Mouse (Mus musculus) midbrain, embryonic 10.5 days (tissue): ENCODE results near the gene Adgre5. TPM values are rescaled to one million over a fixed set of nuclear protein-coding genes. Genes with fewer than 3 reads are reported as not detected.

Experiments used
- DNase-seq: peaks from one replicate; pipeline ENCODE4 v3.0.0-alpha.2; 2017; ENCODE audit warnings: low spot score
- H3K27ac ChIP-seq: fragments of 300-500 bp; sonication (generic); replicated peaks from 2 replicates; pipeline ENCODE4 v1.5.1; 2016; ENCODE audit warnings: mild to moderate bottlenecking
- H3K27me3 ChIP-seq: fragments of 300-500 bp; sonication (generic); 2 replicates; pipeline ENCODE4 v1.6.1; 2016; ENCODE audit warnings: low read depth, mild to moderate bottlenecking; ENCODE audit not compliant: poor library complexity, severe bottlenecking
- H3K36me3 ChIP-seq: fragments of 300-500 bp; sonication (generic); 2 replicates; pipeline ENCODE4 v1.6.1; 2016; ENCODE audit warnings: mild to moderate bottlenecking, moderate library complexity
- H3K4me1 ChIP-seq: fragments of 300-500 bp; sonication (generic); 2 replicates; pipeline ENCODE4 v1.6.1; 2016
- H3K4me3 ChIP-seq: fragments of 300-500 bp; sonication (generic); 2 replicates; pipeline ENCODE4 v1.5.1; 2016; ENCODE audit warnings: mild to moderate bottlenecking, moderate library complexity
- H3K9me3 ChIP-seq: fragments of 300-500 bp; sonication (generic); replicated peaks from 2 replicates; pipeline ENCODE4 v1.6.1; 2016; ENCODE audit warnings: mild to moderate bottlenecking
- WGBS: fragments of 180-500 bp; shearing (Covaris S2); methylation state at CpG from one replicate; pipeline ENCODE4 v1.1.7; 2016; 5-methylcytosine and 5-hydroxymethylcytosine counted together
- polyA plus RNA-seq: library from polyadenylated mRNA; unstranded; fragments of >200 nt; fragmentation: Nextera tagmentation; extraction: Ambion mirVana; gene quantifications from 2 replicates; pipeline ENCODE4 v1.2.1, GENCODE M21; 2016

Adgre5 gene
- polyA plus RNA-seq, 1 experiment from 2014 or later, result 8.0 TPM

- H3K27me3 ChIP-seq, result peaks cover 55% of the 10 kb centered on the region
- WGBS, result 3% methylated on average over 28 of the region's 28 CpGs
- peak overlapping the region; percentile 62 for H3K27ac ChIP-seq
These were observed 6.7 kb upstream of the Adgre5 start for GRCm38 (mm10) chr8:83747661-83748346.

GRCm38 (mm10) chr8:83744070-83744469 lies 2.9 kb upstream of the Adgre5 start:
- 80% methylated on average over 4 of the region's 4 CpGs for WGBS
- Histone ChIP-seq H3K27me3 (peaks cover 87% of the 10 kb centered on the region), H3K4me1 (peaks cover 41% of the 10 kb centered on the region), H3K36me3 (no peaks in the 10 kb centered on the region), H3K9me3 (no peaks in the 10 kb centered on the region), H3K27ac (no peak overlapping the region), H3K4me3 (no peak overlapping the region)
- no peak for DNase-seq

More at GRCm38 (mm10) chr8:83747661-83748346, 6.7 kb upstream of the Adgre5 start:
- H3K9me3 ChIP-seq, result no peaks in the 10 kb centered on the region
- no peaks in the 10 kb centered on the region for H3K36me3 ChIP-seq
- DNase-seq, result peak; percentile 65
- H3K4me1 ChIP-seq, result peaks cover 36% of the 10 kb centered on the region
- peak overlapping the region; percentile 49 for H3K4me3 ChIP-seq

- H3K9me3 ChIP-seq, result no peaks in the 10 kb centered on the region
- H3K36me3 ChIP-seq, result no peaks in the 10 kb centered on the region
- no peak overlapping the region for H3K27ac ChIP-seq
- no peak for DNase-seq
- peaks cover 33% of the 10 kb centered on the region for H3K4me1 ChIP-seq
- H3K27me3 ChIP-seq, result peaks cover 78% of the 10 kb centered on the region
- 93% methylated on average over 6 of the region's 6 CpGs for WGBS
- H3K4me3 ChIP-seq, result no peak overlapping the region
These were observed 1.8 kb upstream of the Adgre5 start for GRCm38 (mm10) chr8:83742968-83743367.

DNA sequence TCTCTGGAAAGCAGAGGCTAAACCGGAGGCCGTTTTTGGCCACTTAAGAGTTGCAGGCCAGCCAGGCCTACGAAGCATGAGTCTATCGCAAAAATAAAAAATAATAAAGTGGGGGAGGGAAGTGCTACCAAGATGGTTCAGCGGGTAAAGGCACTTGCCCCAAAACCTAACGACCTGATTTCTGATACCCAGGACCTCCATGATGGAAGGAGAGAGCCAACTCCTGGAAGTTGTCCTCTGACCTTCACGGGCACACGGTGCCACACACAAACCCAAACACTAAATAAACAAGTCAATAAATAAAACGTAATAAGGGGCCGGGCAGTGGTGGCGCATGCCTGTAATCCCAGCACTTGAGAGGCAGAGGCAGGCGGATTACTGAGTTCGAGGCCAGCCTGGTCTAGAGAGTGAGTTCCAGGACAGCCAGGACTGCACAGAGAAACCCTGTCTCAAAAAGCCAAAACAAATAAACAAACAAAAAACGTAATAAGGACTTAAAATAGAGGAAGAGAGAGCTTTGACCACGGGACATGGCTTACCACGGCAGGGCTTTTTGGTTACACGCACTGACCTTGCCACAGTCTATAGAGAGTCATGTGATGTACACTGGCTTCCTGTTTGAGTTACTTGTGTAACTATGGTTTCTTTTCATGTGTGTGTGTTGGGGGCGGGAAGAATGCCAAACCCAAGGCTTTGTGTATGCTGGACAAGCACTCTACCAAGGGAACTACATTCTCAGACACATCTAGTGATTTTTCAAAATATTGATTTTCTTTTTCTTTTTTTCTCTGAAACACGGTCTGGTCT lies 926 bp upstream of the Adgre5 start:
- no peak overlapping the region for H3K27ac ChIP-seq
- H3K27me3 ChIP-seq, result peaks cover 71% of the 10 kb centered on the region
- 74% methylated on average over 19 of the region's 19 CpGs for WGBS
- no peak for DNase-seq
- H3K4me1 ChIP-seq, result peaks cover 29% of the 10 kb centered on the region
- H3K9me3 ChIP-seq, result peaks cover 4% of the 10 kb centered on the region; the same call in 1 of the 2 replicates
- no peaks in the 10 kb centered on the region for H3K36me3 ChIP-seq
- peak overlapping the region; percentile 58 for H3K4me3 ChIP-seq

- 15% methylated on average over 3 of the region's 3 CpGs for WGBS
- peak overlapping the region; percentile 74 for H3K27ac ChIP-seq
- H3K4me1 ChIP-seq, result peaks cover 29% of the 10 kb centered on the region
- peaks cover 57% of the 10 kb centered on the region for H3K27me3 ChIP-seq
- no peak for DNase-seq
- H3K36me3 ChIP-seq, result no peaks in the 10 kb centered on the region
- H3K4me3 ChIP-seq, result peak overlapping the region; percentile 58
- H3K9me3 ChIP-seq, result peaks cover 7% of the 10 kb centered on the region; the same call in 1 of the 2 replicates
These were observed 545 bp downstream of the Adgre5 start for GRCm38 (mm10) chr8:83740586-83740975.

DNA sequence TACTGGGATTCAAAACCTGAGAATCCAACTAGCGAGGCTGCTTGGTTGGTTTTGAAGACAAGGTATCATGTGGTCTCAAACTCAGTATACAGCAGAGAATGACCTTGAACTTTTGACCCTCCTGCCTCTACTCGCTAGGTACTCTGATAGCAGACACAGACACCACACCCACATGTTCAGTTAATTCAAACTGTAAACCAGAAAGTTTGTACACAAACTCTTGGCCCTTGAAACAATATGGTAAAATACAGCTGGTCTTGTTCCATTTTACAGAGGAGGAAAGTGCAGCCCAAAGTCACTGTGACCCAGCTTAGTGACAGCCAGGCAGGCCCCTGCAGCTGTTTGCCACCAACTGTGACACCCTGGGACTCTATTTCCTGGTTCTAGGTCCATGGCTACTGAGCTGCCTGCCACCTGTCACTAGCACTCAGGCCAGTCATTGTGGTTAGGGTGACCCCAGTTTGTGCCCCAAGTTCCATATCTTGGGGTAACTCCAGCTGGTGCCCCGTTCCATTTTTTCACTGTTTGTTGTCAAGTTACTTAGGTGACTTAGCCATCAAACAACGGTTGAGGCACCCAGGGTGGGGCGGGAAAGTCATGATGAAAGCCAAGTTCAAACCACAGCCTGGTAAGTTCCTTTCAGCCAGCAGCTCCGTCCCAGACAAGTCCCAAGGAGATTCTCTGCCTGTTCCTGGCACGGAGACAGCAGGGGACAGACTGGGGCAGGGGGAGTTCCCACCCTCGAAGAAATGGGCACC lies 1.2 kb downstream of the Adgre5 start:
- H3K27me3 ChIP-seq, result peaks cover 53% of the 10 kb centered on the region
- H3K4me3 ChIP-seq, result 0 out of 2 replicates have a peak overlapping the region, but pooled peaks have one; percentile 58
- no peaks in the 10 kb centered on the region for H3K36me3 ChIP-seq
- 47% methylated on average over 8 of the region's 8 CpGs for WGBS
- no peak for DNase-seq
- peaks cover 29% of the 10 kb centered on the region for H3K4me1 ChIP-seq
- H3K9me3 ChIP-seq, result peaks cover 7% of the 10 kb centered on the region; the same call in 1 of the 2 replicates
- H3K27ac ChIP-seq, result no peak overlapping the region

DNA sequence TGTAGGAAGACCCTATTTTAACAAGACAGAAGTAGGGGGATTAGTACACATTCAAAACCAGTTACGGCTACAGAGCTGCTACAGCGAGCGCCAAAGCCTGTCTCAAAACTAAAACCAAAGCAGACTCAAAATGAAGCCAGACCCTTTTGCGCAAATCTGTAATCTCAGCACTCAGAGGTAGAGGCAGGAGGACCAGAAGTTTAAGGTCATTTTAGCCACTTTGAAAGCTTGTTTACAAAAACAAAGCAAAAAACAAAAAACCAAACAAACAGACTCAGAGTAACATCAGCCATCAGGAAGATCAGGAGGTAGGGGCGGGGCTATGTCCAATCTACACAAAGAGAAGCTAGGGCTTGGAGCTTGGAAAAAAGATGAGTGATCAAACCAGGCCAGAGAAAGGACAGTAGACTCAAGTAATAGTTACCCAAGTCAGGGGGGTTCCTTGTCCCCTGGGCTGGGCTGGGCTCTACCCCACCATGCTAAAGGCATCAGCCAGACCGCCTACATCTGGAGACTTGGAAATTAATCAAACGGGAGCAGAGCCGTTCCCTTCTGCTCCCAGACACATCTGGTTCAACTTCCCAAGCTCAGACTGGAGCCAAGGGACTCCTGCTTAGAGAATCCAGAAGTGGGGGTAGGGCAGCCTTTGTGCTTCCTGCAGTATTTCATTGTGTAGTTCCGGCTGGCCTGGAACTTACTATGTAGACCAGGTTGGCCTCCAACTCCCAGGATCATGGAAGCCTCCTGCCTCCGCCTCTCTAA lies 2.0 kb downstream of the Adgre5 start:
- H3K4me3 ChIP-seq, result no peak overlapping the region
- no peak for DNase-seq

DNA sequence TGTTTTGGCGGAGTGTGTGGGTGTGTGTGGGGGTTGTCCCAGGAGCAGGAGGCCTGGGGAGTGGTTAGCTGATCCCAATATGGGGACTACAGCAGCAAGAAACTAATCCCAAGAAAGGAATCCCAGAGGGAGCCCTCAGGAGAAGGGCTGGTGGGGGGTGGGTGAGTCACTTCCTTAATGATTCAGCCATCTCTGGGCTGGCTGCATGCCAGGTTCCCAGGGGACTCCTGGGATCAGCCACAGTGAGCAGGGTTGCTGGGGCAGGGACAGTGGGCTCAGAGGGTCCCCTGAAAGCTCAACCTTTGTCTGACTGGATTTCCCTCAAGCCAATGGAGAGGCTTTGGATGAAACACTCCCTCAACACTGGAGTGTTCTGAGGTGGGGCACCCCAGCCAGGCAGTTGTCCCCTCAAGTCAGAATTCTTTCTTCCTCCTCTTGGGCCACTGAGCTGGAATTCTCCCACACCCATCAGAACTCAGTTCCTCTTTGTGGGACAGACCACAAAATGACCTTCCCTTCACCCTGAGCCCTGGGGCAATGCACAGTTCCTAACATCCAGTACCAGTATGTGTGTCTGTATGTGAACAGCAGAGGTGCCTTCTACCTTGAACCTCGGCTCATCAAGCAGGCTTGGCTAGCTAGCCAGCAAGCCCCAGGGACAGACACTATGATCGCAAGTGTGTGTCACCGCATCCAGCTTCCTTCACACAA lies 3.1 kb downstream of the Adgre5 start:
- no peaks in the 10 kb centered on the region for H3K36me3 ChIP-seq
- peaks cover 52% of the 10 kb centered on the region for H3K27me3 ChIP-seq
- peaks cover 7% of the 10 kb centered on the region; the same call in 1 of the 2 replicates for H3K9me3 ChIP-seq
- H3K27ac ChIP-seq, result no peak overlapping the region
- H3K4me1 ChIP-seq, result peaks cover 32% of the 10 kb centered on the region
- 84% methylated on average over 4 of the region's 4 CpGs for WGBS
- DNase-seq, result no peak
- no peak overlapping the region for H3K4me3 ChIP-seq

More for the DNA sequence above, 2.0 kb downstream of the Adgre5 start:
- Histone ChIP-seq H3K36me3 (no peaks in the 10 kb centered on the region), H3K9me3 (peaks cover 7% of the 10 kb centered on the region; the same call in 1 of the 2 replicates), H3K4me1 (peaks cover 31% of the 10 kb centered on the region), H3K27ac (no peak overlapping the region), H3K27me3 (peaks cover 48% of the 10 kb centered on the region)
- WGBS, result 78% methylated on average over 10 of the region's 10 CpGs

GRCm38 (mm10) chr8:83737346-83737745 lies 3.8 kb downstream of the Adgre5 start:
- 86% methylated on average over 4 of the region's 4 CpGs for WGBS
- no peaks in the 10 kb centered on the region for H3K36me3 ChIP-seq
- DNase-seq, result no peak
- peaks cover 46% of the 10 kb centered on the region for H3K27me3 ChIP-seq
- H3K27ac ChIP-seq, result no peak overlapping the region
- peaks cover 7% of the 10 kb centered on the region; the same call in 1 of the 2 replicates for H3K9me3 ChIP-seq
- H3K4me3 ChIP-seq, result no peak overlapping the region
- H3K4me1 ChIP-seq, result peaks cover 32% of the 10 kb centered on the region

GRCm38 (mm10) chr8:83736681-83737080 lies 4.4 kb downstream of the Adgre5 start:
- Histone ChIP-seq H3K36me3 (no peaks in the 10 kb centered on the region), H3K27me3 (peaks cover 39% of the 10 kb centered on the region), H3K27ac (no peak overlapping the region), H3K4me3 (no peak overlapping the region), H3K4me1 (peaks cover 31% of the 10 kb centered on the region), H3K9me3 (peaks cover 7% of the 10 kb centered on the region; the same call in 1 of the 2 replicates)
- no peak for DNase-seq
- WGBS, result 91% methylated on average over 4 of the region's 4 CpGs

DNA sequence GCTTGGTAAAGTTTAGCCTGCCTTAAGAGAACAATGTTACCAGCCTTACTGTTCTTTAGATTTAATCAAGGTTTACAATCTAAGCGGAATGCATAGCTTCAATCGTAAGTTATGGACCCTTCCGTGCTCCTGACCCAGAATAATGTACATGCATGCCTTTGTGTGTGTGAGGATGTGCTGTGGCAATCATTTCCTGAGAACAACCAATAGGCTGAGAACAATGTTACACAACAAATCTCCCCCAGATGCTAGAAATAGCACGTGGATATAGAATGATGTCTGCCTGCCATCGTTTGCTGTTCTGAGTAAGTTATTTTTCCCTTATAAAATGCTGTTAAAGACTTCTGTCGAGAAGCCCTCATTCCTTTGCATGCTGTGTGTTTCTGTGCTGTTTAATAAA lies 8.2 kb downstream of the Adgre5 start:
- no peak for DNase-seq
- Histone ChIP-seq H3K4me1 (peaks cover 9% of the 10 kb centered on the region), H3K4me3 (no peak overlapping the region), H3K36me3 (no peaks in the 10 kb centered on the region), H3K9me3 (peaks cover 7% of the 10 kb centered on the region; the same call in 1 of the 2 replicates), H3K27ac (no peak overlapping the region), H3K27me3 (peaks cover 10% of the 10 kb centered on the region)
- WGBS, result 88% methylated on average over 6 of the region's 6 CpGs
